Mouse (Mus musculus) MEL-GATA-1-ER (cell line): ENCODE measurements around the gene Myo5a.
"Not testable (repeated sequence)": the region's sequence is repeated elsewhere in the genome, so short reads cannot be mapped to it uniquely, and the experiment has no call there.

Source experiments
- DNase-seq: peaks from one replicate; pipeline ENCODE4 v3.0.0-alpha.2; 2012; ENCODE audit warnings: low read depth; ENCODE audit errors: extremely low read depth

The Myo5a gene

DNA sequence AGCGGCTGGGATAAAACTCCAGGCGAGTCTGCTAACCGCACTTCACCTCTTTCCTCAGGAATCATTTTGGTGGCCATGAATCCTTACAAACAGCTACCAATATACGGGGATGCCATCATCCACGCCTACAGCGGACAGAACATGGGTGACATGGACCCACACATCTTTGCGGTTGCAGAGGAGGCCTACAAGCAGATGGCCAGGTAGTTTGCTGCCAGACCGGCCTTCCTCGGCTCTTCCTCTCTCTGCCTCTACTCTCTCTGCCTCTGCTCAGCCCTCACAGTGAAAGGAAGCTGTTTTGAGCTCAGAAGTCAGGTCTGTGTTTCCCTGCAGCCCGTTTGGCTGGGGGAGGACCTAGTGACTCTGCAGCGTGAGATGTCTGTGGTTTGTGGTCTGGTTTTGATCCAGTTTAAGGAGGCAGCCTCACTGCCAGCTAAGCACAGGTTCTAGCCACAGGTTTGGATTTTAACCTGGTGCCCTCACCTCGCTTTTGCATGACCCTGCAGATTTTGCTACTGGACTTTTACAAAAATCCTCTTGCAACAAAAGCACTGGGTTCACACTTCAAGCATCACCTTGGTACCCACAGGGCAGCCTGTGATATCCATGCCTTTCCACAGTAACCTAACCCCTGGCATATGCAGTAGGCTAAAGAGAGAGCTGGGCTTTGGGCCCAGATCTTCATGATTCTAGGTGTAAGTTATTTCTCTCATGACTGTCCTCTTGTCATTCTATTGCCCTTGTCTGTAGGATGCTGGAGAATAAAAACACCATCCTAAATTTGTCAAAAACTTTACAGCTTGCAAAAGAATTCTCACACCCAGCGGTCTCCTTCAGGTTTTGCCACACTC lies 175.5 kb downstream of the Myo5a start:
- DNase-seq, result no peak

DNA sequence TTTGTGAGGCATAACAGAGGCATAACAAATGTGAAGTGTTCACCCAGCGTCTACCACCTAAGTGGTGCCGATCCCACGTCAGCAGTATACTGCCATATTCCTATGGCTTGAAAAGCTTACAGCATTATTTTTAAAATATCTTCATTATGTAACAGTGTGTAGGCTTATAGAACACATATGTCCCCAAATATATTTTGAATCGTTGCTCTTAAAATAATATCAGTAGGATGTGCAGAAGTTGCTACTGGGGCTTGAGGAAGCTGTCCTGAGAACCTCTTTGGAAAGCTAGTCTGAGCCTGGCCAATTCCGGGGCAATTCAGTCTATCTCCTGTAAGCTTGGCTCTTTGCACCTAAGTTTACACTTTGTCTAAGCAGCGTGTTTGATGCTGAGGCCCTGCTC lies 177.1 kb downstream of the Myo5a start:
- DNase-seq, result no peak

DNA sequence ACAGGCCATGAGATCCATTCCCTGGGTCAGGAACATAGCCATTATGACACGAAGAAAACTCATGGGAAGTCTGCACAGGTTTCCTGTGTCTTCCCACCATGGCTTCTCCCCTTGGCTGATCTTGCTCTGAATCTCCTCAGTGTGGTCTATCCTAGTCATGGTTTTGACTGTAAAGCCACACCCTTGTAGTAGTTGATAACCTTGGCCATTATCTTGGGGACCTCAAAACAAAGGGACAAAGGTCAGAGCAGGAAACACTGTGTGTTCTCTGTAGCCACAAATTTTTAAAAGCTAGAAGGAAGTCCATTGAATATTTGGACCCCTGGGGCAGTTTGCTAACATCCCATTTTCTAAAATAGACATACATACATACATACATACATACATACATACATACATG lies 177.5 kb downstream of the Myo5a start:
- no peak for DNase-seq

DNA sequence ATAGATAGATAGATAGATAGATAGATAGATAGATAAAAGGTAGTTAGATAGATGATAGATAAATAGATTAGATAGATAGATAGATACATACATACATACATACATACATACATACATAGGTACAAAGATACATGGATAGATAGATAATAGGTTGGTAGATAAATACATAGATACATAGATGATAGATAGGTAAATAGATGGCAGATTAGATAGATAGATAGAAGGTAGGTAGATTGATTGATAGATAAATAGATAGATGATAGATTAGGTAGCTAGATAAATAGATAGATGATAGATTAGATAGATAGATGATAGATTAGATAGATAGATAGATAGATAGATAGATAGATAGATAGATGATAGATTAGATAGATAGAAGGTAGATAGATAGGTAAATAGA lies 178.1 kb downstream of the Myo5a start:
- DNase-seq, result no peak

DNA sequence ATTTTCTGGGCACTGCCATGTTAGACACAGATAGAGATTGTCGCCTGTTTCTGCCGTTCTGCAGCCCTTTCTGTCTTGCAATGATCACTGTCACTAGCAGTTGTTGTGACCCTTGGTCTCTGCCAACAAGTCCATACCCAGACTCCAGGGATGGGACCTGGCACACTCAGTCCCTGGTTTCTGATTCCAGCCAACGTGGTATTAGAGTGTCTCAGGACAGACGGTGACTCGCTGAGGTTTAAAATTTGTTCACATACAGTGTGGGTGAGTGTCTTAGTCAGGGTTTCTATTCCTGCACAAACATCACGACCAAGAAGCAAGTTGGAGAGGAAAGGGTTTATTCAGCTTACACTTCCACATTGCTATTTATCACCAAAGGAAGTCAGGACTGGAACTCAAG lies 182.3 kb downstream of the Myo5a start:
- DNase-seq, result not testable (repeated sequence)

DNA sequence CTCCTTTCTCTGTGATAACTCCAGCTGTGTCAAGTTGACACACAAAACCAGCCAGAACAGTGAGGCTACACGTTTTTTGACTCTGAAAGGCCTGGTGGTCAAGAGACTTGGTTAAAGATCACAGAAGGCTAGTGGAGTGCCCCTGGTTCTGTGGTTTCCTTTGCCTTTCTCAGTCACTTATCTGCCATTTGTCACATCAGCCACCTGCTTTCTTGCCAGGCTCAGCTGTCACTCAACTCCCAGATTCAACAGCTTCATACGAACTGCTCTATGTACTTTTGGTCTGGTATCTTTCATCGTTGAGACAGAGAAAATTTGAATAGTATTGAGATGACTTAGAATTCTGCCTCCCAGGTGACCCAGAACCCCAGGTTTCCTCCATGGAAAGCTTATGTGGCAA lies 183.0 kb downstream of the Myo5a start:
- DNase-seq, result no peak

DNA sequence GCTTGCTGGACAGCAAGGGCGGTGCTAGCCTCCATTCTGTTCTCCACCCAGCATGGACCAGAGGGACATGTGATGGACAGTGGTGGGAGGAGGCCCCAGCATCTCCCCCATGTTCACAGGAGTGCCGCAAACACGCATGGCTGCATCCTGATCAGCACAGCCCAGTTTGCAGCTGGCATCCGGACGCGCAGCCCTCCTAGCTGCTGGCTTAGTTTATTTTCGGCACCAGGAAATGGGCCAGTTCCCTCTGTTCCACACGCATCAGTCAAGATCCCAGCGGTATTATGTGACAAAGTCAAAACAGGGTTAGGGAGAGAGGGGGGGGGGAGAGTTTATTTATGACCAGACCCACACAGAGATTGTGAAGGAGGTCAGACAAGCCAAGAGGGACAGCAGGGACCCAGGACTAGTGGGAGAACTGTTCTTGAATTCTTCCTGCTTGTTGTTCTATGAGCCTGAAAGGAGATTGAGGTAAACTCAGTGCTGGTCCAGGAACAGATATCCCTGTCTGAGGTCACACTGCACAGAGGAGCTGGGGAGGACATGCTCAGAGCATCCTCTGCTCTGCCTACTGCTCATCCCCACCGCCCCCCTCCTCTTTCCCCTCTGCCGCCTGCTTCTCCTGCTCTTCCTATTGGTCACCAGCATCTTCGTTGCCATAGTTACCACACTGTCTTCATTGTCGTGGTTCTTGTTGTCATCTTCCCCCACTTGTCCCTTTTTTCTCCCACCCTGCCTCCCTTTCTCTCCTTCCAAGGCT lies 183.6 kb downstream of the Myo5a start:
- DNase-seq, result no peak

DNA sequence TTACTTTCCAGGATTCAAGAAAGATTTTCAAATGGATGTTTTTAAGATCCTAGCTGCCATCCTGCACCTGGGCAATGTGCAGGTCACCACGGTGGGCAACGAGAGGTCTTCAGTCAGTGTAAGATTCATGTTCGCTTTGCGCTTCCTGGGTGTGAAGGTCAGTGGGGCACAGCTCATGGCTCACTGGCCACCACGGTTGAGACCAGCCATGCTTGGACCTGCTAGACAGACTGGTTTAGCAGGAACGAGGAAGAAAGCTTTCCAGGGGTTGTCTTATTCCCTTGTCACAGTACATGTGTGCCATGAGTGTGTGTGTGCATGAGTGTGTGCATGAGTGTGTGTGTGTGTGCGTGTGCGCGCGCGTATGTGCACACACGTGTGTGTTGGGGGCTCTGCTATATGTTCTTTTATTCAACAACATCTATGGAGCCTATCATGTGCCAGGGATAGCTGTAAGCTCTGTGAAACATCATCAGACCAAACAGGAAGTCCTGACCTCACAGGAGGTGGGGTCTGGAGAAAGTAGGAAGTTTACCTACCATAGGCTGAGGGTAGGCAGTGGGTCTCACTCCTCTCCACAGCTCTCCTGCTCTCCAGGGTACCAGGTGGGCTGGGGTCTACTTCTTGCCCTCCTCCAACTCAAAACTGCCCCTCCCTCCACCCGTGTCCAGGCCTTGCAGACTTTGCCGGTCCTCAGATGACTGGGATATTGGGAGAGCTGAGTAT lies 185.2 kb downstream of the Myo5a start:
- DNase-seq, result no peak

DNA sequence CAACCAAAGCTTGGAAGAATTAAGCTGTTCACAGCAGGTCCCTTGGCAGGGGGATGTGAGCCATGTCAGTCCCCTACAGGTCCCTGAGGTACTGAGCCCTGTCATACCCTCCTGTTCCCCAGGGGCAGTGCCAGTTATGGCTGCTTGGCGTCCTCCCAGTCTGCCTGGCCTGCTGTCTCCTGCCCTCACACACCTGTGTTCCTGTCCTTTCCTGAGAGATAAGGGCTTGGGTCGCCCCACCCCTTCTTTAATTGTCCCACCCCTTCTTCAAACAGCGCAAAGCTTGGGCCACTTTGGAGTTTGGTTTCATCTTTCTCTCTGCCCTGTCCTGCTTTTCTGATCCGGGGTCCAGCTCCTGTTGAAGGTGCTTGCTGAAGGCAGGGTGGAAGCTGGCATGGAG lies 188.0 kb downstream of the Myo5a start:
- DNase-seq, result no peak

DNA sequence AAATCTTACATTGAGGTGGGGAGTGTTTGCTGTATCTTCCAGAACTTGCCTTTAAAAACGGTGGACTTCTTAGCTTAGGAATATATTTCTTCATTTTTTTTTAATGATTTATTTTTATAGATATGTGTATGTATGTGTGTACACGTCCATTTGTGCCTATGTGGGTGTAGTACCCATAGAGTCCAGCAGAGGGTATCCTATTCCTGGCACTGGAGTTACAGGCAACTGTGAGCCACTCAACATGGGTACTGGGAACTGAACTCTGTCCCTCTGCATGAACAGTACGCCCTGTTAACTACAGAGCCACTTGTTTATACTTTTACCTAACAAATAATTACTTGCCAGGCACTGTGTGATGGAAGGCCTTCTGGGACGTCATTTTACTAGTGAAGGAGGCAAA lies 188.8 kb downstream of the Myo5a start:
- DNase-seq, result no peak

DNA sequence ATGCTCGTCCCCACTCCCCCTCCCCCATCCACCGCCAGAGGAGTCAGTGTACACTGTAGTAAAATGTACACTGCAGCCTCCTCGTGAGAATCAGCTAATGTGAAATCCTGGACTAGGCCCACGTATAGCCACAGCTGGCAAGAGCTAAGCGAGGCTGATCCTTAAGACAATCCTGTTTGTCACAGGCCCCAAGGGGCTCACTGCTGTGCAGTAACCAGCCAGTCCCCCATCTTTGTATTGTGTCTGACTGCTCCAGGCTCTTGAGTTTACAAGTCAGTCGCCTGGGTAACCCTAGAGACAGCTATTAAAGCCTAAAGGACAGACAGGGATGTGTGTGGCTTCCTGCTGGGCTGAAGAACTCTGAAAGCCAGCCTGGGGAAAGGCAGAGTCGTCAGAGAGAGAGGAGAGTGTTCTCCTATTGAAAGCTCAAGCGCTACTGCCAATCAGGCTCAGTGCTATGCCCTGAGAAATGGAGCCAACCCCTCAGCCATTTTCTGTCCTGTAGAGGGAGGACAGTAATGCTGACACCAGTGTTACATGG lies 190.6 kb downstream of the Myo5a start:
- DNase-seq, result no peak

DNA sequence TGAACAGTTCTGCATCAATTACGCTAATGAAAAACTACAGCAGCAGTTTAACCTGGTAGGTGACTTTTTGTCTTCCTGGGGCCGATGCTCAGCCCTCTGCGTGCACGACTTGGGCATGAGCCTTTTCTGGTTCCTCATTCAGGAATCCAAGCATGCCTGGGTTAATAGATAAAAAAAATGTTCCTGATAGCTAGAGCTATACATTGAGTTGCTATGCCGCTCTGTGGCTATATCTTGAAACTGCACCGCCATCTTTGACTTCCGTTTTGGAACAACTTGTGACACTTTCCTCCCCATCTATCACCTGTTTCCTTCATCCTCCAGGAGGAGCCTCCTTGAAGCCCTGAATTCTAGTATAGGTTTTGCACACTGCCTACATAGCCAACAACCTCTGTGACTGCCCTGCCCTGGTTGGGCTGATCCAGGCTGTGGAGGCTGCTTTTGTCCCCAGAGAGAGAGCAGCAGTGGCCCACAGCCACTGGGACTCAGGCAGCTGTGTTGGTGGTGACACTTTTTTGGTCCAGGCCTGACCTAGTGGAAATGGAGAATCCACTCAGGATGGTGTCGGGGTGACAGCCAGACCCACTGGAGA lies 191.5 kb downstream of the Myo5a start:
- peak; percentile 96 for DNase-seq

DNA sequence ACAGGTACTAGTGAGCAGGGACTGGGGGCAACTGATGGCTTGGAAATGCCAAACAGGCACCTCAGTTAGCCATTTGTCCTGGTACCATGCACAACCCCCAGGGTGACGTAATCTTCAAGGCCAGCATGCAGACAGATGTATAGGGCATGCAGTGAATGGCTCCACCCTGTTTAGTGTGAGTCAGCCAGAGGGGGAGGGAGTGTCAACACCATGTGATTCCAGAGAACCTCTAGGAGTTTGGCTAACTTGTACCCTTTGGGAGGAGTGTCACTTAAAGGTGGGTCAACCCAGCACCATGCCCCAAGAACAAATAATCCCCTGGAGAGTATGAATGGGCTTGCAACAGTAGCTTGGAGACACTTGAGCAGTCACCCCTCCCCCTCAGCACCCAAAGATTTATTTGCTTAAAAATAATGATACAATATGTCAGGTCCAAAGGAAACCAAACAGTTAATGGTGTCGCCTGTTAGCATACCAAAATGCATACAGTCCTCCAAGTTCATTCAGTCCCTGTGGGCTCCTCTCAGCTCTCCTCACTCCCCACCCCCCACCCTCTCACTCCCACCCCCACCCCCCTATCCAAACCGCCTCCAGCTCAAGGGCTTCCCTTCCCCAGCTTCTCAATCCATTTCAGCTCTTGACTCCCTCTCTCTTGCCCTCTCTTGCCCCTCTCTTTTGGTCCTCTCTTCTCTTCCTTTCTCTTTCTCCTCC lies 193.3 kb downstream of the Myo5a start:
- DNase-seq, result peak; percentile 56

DNA sequence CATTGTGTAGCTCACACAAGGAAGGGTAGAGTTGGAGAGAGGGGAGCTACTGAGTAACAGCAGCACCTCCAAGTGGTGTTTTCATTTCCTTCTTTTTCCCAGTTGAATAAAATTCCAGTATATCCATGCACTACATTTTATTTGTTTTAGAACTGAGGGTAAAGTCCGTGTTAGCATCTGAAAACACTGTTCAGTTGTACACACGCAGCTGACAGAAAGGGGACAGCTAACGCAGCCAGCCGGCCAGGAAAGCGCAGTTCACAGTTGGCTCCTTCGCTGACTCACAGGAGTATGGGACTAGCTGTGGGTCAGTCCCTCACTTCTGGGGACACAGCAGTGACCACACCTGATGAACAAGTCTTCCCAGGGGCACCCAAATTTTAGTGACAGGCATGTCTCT lies 196.3 kb downstream of the Myo5a start:
- DNase-seq, result no peak

DNA sequence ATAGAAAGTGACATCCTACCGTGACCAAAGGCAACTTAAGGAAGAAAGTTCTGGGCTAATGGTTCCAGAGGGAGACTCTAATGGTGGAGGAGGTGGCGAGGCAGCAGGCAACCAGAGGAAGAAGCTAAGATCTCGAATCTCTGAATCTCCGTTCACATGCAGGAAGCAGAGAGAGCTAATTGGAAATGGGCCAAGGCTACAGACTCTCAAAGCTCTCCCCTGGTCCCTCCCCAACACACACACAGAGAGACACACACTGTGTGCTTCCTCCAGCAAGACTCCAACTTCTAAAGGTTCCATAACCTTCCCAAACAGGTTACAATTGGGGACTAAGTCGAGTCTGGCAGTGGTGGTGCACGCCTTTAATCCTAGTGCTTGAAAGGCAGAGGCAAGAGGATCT lies 199.6 kb downstream of the Myo5a start:
- DNase-seq, result peak; percentile 59

DNA sequence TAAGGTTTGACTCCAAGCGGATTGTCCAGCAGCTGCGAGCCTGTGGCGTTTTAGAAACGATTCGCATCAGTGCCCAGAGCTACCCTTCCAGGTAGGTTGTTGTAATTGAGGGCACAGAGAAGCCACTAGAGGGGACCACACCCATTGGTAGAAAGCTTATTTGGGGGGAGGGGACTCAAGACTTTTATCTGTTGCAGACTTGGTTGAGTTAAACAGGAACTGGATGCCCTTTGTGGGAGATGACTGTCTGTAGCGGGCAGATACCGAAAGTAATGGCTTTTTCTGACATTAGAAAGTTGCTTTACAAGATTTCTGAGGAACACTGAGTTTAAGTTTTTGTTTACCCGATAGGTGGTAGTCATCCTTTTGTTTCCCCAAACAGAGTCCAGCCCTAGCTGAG lies 200.7 kb downstream of the Myo5a start:
- DNase-seq, result peak; percentile 81
